Mouse (Mus musculus) embryonic facial prominence, embryonic 12.5 days (tissue): Measurements from ENCODE around the gene Klhl32. TPM values are rescaled to one million over a fixed set of nuclear protein-coding genes. Genes with fewer than 3 reads are reported as not detected.

ENCODE experiments used
- ATAC-seq: fragments of 200-750 bp; cut with Nextera tagmentation; 2 replicates; pipeline ENCODE4 v1.8.0; 2017; ENCODE audit not compliant: insufficient number of reproducible peaks, insufficient read depth, low FRiP score, low TSS enrichment
- H3K27ac ChIP-seq: fragments of 300-500 bp; sonication (generic); 2 replicates; pipeline ENCODE4 v1.5.1; 2016; ENCODE audit warnings: mild to moderate bottlenecking
- H3K27me3 ChIP-seq: fragments of 300-500 bp; sonication (generic); 2 replicates; pipeline ENCODE4 v1.6.1; 2016; ENCODE audit warnings: mild to moderate bottlenecking, moderate library complexity
- H3K36me3 ChIP-seq: fragments of 300-500 bp; sonication (generic); 2 replicates; pipeline ENCODE4 v1.6.1; 2016; ENCODE audit warnings: mild to moderate bottlenecking
- H3K4me1 ChIP-seq: fragments of 300-500 bp; sonication (generic); 2 replicates; pipeline ENCODE4 v1.6.1; 2016
- H3K4me2 ChIP-seq: fragments of 300-500 bp; sonication (generic); replicated peaks from 2 replicates; pipeline ENCODE4 v1.6.1; 2016; ENCODE audit warnings: mild to moderate bottlenecking, moderate library complexity
- H3K4me3 ChIP-seq: fragments of 300-500 bp; sonication (generic); 2 replicates; pipeline ENCODE4 v1.5.1; 2016; ENCODE audit warnings: mild to moderate bottlenecking
- H3K9ac ChIP-seq: fragments of 300-500 bp; sonication (generic); 2 replicates; pipeline ENCODE4 v1.6.1; 2016; ENCODE audit warnings: mild to moderate bottlenecking, moderate library complexity
- H3K9me3 ChIP-seq: fragments of 300-500 bp; sonication (generic); 2 replicates; pipeline ENCODE4 v1.6.1; 2016; ENCODE audit warnings: mild to moderate bottlenecking, moderate library complexity
- WGBS: fragments of 180-500 bp; shearing (Covaris S2); methylation state at CpG from one replicate; pipeline ENCODE4 v1.1.7; 2016; 5-methylcytosine and 5-hydroxymethylcytosine counted together
- polyA plus RNA-seq: library from polyadenylated mRNA; unstranded; fragments of >200 nt; fragmentation: Nextera tagmentation; extraction: Ambion mirVana; gene quantifications from 2 replicates; pipeline ENCODE4 v1.2.1, GENCODE M21; 2016

Gene Klhl32
- polyA plus RNA-seq, 1 experiment from 2014 or later = 4.1 TPM

DNA sequence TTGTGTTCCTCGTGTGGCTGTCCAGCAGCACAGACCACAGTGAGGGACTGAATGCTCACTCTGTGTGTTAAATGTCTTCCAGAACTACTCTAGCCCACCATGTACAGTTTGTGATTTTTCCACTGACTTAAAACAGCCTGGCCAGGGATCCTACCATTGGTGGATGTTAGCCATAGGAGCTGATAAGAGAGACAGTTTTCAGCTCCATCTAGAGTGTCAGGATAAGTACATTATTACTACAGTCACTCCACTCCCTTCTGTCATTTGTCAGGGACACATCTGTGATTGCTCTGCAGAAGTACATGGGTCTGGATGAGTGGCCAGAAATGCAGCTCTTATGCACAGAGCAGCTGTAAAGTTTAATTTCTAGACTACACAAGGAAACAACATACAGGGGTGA is 223.1 kb downstream of the Klhl32 start:
- 63% methylated on average over 1 of the region's 1 CpGs for WGBS
- no peaks in the 10 kb centered on the region for H3K27me3 ChIP-seq
- ATAC-seq = no peak
- no peak overlapping the region for H3K9ac ChIP-seq
- no peak overlapping the region for H3K4me3 ChIP-seq
- H3K4me1 ChIP-seq = peaks cover 7% of the 10 kb centered on the region; the same call in 1 of the 2 replicates
- H3K27ac ChIP-seq = no peak overlapping the region
- H3K9me3 ChIP-seq = no peaks in the 10 kb centered on the region
- no peaks in the 10 kb centered on the region for H3K36me3 ChIP-seq
- no peak overlapping the region for H3K4me2 ChIP-seq

DNA sequence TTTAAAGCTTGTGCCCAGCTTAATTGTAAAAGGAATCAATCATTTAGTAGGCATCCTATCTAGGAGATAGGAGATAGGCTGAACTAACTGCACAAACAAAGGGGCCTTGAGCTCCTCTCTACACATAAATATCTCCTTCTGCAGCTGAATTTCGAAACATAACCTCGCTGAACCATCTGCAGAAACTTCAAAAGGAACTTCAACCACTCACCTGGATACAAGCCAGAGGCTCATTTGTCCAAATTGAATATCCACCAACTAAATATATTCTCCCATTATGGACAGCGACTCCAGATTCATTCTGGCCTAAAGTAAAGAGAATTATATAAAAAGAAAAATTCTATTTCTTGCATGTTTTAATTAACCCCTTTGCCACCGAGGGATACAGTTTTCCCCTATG is 224.2 kb downstream of the Klhl32 start:
- ATAC-seq = no peak
- no peak overlapping the region for H3K27ac ChIP-seq
- no peak overlapping the region for H3K9ac ChIP-seq
- H3K4me3 ChIP-seq = no peak overlapping the region
- peaks cover 7% of the 10 kb centered on the region; the same call in 1 of the 2 replicates for H3K4me1 ChIP-seq
- no peaks in the 10 kb centered on the region for H3K27me3 ChIP-seq
- H3K9me3 ChIP-seq = no peaks in the 10 kb centered on the region
- no peaks in the 10 kb centered on the region for H3K36me3 ChIP-seq
- WGBS = 72% methylated on average over 4 of the region's 4 CpGs
- no peak overlapping the region for H3K4me2 ChIP-seq

DNA sequence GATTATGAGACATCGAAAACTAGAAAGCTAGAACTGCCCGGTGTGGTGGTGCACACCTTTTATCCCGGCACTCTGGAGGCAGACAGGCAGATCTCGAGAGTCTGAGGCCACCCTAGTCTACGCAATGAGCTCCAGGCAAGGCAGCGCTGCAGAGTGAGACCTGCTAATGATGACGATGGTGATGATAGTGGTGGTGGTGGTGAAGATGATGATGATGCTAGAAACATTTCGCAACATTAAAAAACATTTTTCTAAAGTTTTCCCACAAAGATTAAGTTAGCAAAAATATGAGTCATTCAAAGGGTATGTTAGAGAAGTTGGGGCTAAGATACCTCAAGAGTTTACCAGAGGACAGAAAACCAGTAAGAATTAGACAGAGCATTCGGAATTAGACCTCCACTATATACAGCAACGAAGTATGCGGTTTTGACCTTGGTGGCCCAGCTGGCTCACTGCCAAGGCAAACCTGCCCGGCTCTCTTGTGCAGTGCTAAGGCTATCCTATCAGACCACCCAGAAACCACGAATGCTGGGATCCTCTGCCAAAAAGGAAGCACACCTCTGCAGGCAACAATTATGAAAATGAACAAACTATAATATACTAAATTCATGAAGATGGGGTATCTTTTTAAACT is 224.9 kb downstream of the Klhl32 start:
- no peaks in the 10 kb centered on the region for H3K27me3 ChIP-seq
- H3K4me3 ChIP-seq = no peak overlapping the region
- H3K9ac ChIP-seq = no peak overlapping the region
- no peak overlapping the region for H3K4me2 ChIP-seq
- 0 out of 2 replicates have a peak, but pooled peaks have one; percentile 67 for ATAC-seq
- H3K36me3 ChIP-seq = no peaks in the 10 kb centered on the region
- no peaks in the 10 kb centered on the region for H3K9me3 ChIP-seq
- H3K4me1 ChIP-seq = peaks cover 4% of the 10 kb centered on the region; the same call in 1 of the 2 replicates
- H3K27ac ChIP-seq = no peak overlapping the region
- WGBS = 72% methylated on average over 13 of the region's 13 CpGs

DNA sequence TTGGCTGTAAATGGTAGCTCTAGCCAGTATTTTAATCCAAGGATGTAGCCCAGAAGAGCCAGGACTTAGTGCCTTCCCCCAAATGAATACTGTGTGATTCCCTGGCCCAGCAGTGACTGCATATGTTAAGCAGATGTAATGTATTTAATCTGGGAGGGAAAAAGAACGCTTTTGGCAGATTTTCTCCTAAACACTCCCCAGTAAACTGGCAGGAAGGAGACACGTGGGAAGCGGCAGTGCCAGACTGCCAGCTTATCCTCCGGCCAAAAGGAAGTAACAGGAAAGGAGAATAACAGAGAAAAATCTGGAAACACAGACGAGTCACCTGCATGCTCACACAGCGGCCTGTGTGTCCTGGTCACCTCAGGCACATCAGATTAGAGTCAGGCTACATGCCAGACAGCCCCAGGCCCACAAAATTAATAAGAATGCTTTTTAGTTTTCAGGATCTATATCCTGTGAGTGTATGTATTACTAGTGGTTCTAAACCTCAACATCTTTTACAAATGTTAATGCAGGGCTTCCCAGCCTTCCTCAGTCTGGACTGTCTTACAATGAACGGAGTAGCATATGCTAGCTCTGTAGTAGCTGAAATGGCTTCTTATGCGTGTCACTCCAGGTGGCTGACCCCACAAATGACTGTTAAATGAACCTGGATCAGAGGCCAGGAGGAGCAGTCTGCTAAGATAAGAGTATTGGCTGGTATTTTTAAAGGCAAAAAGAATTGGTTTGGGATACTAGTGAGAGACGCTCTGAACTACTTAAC is 229.3 kb downstream of the Klhl32 start:
- H3K9me3 ChIP-seq = no peaks in the 10 kb centered on the region
- no peaks in the 10 kb centered on the region for H3K4me1 ChIP-seq
- 72% methylated on average over 9 of the region's 9 CpGs for WGBS
- H3K27ac ChIP-seq = no peak overlapping the region
- H3K36me3 ChIP-seq = no peaks in the 10 kb centered on the region
- no peak overlapping the region for H3K9ac ChIP-seq
- no peak for ATAC-seq
- H3K4me2 ChIP-seq = no peak overlapping the region
- H3K4me3 ChIP-seq = no peak overlapping the region
- H3K27me3 ChIP-seq = no peaks in the 10 kb centered on the region

DNA sequence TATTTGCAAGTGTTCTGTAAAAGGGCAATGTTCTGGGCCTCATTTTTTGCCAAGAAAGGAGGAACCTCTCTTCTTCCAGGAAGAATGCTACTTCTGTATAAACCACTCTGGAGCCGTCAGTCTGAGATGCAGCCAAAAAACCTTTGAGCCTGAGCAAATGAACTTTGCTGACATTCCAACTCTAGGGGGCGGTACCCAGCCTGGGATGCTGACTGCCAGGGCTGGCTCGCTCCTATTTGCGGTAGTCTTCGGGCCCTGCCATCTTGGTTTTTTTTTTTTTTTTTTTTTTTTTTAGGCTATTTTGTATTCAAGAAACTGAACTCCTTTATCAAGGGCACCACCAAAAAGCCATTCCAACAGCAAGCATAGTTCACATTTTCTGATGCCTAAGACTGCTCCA is 230.5 kb downstream of the Klhl32 start:
- ATAC-seq = no peak
- H3K27ac ChIP-seq = no peak overlapping the region
- no peaks in the 10 kb centered on the region for H3K9me3 ChIP-seq
- H3K27me3 ChIP-seq = no peaks in the 10 kb centered on the region
- H3K4me3 ChIP-seq = no peak overlapping the region
- WGBS = 84% methylated on average over 5 of the region's 5 CpGs
- H3K4me2 ChIP-seq = no peak overlapping the region
- H3K36me3 ChIP-seq = no peaks in the 10 kb centered on the region
- H3K9ac ChIP-seq = no peak overlapping the region
- H3K4me1 ChIP-seq = no peaks in the 10 kb centered on the region

DNA sequence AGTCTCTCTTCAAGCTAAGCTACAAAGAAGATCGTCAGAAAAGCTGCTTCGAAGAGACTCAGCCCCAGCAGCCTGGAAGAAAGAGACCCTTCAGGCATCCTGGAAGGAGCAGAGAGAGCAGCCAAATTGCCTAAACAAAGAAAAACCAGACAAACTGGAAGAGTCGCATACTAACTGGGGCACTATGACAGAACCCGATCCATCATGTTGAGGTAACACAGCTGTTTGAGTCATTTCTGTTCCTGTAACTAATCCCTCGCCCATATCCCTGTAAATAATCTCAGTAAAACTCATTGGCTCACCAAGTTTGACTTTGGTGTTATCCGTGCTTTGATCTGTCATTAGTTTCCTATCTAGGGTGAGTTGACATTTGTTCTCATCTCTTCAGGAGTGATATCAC is 230.9 kb downstream of the Klhl32 start:
- H3K9ac ChIP-seq = no peak overlapping the region
- no peaks in the 10 kb centered on the region for H3K4me1 ChIP-seq
- no peak overlapping the region for H3K4me2 ChIP-seq
- no peak overlapping the region for H3K4me3 ChIP-seq
- no peaks in the 10 kb centered on the region for H3K36me3 ChIP-seq
- no peak overlapping the region for H3K27ac ChIP-seq
- WGBS = 69% methylated on average over 6 of the region's 6 CpGs
- H3K9me3 ChIP-seq = no peaks in the 10 kb centered on the region
- H3K27me3 ChIP-seq = no peaks in the 10 kb centered on the region
- ATAC-seq = no peak

DNA sequence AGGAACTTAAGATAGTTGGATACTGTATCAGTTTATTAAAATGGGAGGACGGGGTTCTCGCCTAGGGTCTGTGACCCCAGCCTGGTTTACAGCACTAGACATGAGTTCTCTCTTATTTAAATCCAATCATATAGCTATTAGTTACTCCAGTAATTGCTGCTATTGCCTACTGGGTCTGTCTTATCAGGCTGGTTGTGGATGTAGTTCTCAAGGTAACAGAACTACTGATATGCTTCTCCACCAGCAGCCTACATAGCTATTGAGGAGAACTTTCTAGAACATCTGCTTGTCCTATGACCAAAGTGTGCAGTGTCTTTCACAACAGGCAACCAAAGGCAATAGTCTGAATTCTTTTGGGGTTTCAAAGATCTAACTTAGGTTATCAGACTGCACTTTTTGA is 241.4 kb downstream of the Klhl32 start:
- ATAC-seq = no peak
- no peaks in the 10 kb centered on the region for H3K36me3 ChIP-seq
- H3K4me1 ChIP-seq = no peaks in the 10 kb centered on the region
- WGBS = 91% methylated on average over 2 of the region's 2 CpGs
- H3K4me2 ChIP-seq = no peak overlapping the region
- H3K9ac ChIP-seq = no peak overlapping the region
- H3K27ac ChIP-seq = no peak overlapping the region
- H3K4me3 ChIP-seq = no peak overlapping the region
- H3K27me3 ChIP-seq = no peaks in the 10 kb centered on the region
- H3K9me3 ChIP-seq = no peaks in the 10 kb centered on the region

DNA sequence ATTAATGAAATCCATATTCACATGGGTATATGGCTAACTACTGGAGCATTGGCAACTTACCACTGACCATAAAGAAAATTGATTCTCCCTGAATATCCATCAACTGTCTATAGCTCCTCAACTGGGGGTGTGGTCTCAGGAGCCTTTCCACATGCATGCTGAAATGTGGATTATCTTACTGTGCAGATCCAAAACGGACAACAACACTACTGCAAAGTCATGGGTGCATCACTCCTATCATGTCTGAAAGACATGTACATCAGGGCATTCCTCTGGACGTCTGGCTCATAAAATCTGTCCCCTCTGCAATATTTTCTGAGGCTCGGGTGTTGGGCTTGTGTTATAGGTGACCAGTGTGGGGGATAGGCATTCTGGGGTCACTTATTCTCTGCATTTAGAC is 241.8 kb downstream of the Klhl32 start:
- Histone ChIP-seq H3K4me2 (no peak overlapping the region), H3K4me1 (no peaks in the 10 kb centered on the region), H3K4me3 (no peak overlapping the region), H3K27ac (no peak overlapping the region), H3K27me3 (no peaks in the 10 kb centered on the region), H3K9me3 (no peaks in the 10 kb centered on the region), H3K36me3 (no peaks in the 10 kb centered on the region), H3K9ac (no peak overlapping the region)
- no peak for ATAC-seq
- 82% methylated on average over 3 of the region's 3 CpGs for WGBS

DNA sequence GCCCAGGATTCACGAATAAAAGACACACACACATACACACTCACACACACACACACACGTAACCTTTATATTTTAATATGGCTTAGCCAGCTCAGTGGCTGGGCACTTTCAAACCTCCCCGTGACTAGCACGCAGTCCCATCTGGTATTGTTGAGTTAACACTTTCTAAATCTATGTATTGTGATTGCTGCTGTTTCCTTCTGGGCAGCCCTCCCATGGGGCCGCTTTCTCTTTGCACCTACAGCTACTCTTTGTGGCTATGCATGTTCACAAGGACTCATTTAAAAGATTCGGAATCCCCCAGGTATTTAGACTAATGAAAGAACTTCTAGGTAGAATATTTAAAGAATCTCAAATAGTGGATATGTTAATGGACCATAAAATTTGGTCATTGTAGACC is 249.2 kb downstream of the Klhl32 start:
- Histone ChIP-seq H3K27ac (no peak overlapping the region), H3K4me3 (no peak overlapping the region), H3K36me3 (peaks cover 33% of the 10 kb centered on the region), H3K4me1 (no peaks in the 10 kb centered on the region), H3K4me2 (no peak overlapping the region), H3K27me3 (no peaks in the 10 kb centered on the region), H3K9me3 (no peaks in the 10 kb centered on the region), H3K9ac (no peak overlapping the region)
- ATAC-seq = no peak
- 86% methylated on average over 6 of the region's 6 CpGs for WGBS

DNA sequence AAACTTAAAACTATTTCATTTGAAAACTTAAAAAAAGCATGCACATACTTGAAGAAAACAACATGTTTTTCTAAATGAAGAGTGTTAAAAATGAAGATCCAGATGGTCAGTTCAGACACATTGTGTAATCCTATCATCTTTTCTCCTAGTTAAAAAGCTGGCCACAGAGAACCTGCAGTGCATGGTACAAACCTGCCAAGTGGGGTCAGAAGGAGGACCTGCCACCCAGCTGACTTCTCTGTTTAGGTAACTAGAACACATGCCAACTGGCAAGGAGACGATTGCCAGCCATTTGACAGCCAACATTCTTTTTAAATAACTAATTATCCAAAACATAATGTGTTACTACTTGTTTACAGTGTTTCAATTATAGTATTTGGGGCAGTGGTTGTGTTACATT is 252.3 kb downstream of the Klhl32 start:
- no peak overlapping the region for H3K4me3 ChIP-seq
- H3K36me3 ChIP-seq = peaks cover 30% of the 10 kb centered on the region
- no peaks in the 10 kb centered on the region for H3K4me1 ChIP-seq
- no peak overlapping the region for H3K9ac ChIP-seq
- no peaks in the 10 kb centered on the region for H3K27me3 ChIP-seq
- no peak overlapping the region for H3K27ac ChIP-seq
- ATAC-seq = no peak
- WGBS = 83% methylated on average over 1 of the region's 1 CpGs
- H3K4me2 ChIP-seq = no peak overlapping the region
- no peaks in the 10 kb centered on the region for H3K9me3 ChIP-seq

DNA sequence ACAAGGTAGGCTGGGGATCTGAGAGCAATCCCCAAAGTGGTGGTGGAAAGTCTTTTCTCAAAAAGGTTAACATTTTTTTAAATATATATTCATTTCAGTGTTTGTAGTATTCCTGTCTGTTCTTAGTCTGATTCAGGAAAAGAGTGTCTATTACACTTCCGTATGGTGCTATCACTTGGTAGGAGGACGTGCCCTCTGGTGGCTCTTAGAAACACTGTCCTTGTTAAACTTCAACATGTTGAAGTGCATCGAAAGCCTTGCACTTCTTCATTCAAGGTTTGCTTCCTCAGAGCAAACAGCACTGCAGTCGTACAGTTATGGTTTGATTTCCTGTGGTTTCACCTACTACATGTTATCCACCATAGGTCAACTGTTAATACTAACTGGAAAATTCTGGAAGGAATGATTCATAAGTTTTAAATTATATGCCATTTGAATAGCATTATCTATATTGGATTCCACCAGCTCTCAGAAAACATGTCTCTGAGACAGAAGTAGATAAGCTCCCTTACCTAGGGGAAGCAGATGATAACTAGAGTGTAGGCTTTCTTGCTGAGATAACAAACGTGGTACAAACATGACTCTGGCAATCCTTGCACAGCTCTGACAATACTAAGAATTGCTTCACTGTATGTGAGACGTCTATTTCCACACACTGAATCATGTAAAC is 253.8 kb downstream of the Klhl32 start:
- no peak overlapping the region for H3K4me2 ChIP-seq
- H3K36me3 ChIP-seq = peaks cover 21% of the 10 kb centered on the region
- ATAC-seq = no peak
- H3K9me3 ChIP-seq = no peaks in the 10 kb centered on the region
- no peak overlapping the region for H3K9ac ChIP-seq
- 86% methylated on average over 6 of the region's 6 CpGs for WGBS
- no peaks in the 10 kb centered on the region for H3K4me1 ChIP-seq
- H3K27me3 ChIP-seq = no peaks in the 10 kb centered on the region
- no peak overlapping the region for H3K27ac ChIP-seq
- H3K4me3 ChIP-seq = no peak overlapping the region

DNA sequence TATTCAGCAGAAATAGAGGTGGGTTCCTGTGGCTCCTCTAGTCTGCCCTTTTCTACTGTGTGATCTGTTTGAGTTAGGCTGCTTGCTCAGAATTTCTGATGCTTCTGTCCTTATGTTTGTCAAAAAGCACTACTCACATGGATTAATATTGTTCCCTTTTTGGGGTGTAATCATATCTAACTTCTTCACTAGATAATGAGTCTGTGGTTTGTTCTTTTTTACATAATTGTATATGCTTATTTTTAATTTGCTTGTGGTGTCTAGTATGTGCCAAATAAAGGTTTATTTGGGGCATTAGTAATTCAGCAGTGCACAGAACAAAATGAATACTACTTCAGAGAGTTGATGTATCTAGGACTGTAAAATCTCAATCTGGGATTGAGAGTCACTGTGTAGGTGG is 256.1 kb downstream of the Klhl32 start:
- H3K27me3 ChIP-seq = no peaks in the 10 kb centered on the region
- H3K27ac ChIP-seq = no peak overlapping the region
- no peak overlapping the region for H3K4me3 ChIP-seq
- H3K9me3 ChIP-seq = no peaks in the 10 kb centered on the region
- no peaks in the 10 kb centered on the region for H3K4me1 ChIP-seq
- H3K36me3 ChIP-seq = peaks cover 8% of the 10 kb centered on the region
- no peak overlapping the region for H3K9ac ChIP-seq
- ATAC-seq = no peak
- no peak overlapping the region for H3K4me2 ChIP-seq
